ENCODE assay signal across 8 mouse cellular contexts in genomic region chr12:84996083-84996496, GRCm38 (mm10). TPM values are rescaled to one million over a fixed set of nuclear protein-coding genes. Genes with fewer than 3 reads are reported as not detected.
DNase-seq lines count a peak whose midpoint lies in the region; ATAC-seq lines count a peak whose summit lies in the region.

Gene Ylpm1 (plus strand): TSS chr12:84996321.

- no peaks in the 10 kb centered on the region for H3K36me3 ChIP-seq in intestine, embryonic 14.5 days (ENCODE audit: control insufficient read depth, insufficient read depth, low read length)

- peak; percentile 97 for ATAC-seq in intestine, embryonic 14.5 days (replicated peaks; ENCODE audit: low FRiP score, low TSS enrichment, low read depth)

- intact Hi-C loops in left cerebral cortex, postnatal 14 days (cut with DNase I) = no loop called here

- peak within 1 kb of the TSS; percentile 96 for H3K9ac ChIP-seq in intestine, embryonic 14.5 days (ENCODE audit: low read length)

- H3K27ac ChIP-seq in intestine, embryonic 14.5 days (ENCODE audit: low read depth) = peak within 1 kb of the TSS; percentile 73

- peak; percentile 93 to 95 for DNase-seq in adrenal gland, adult 18-20 months (ENCODE audit: low spot score in 2 of 2)
- DNase-seq in embryo, embryonic 11 days = peak; percentile 96
- peak; percentile 96 for DNase-seq in gastrocnemius, postnatal 25 days
- DNase-seq in intestine, embryonic 14.5 days (ENCODE audit: low spot score) = peak; percentile 93
- peak; percentile 98 to 99 for DNase-seq in left cerebral cortex, postnatal 14 days (ENCODE audit: low spot score in 2 of 2)
- DNase-seq in mesoderm, embryonic 11.5 days (ENCODE audit: low read depth, low spot score) = peak; percentile 99
- peak; percentile 94 to 95 for DNase-seq in right cerebral cortex, postnatal 36 days (ENCODE audit: low spot score in 2 of 2)
- peak; percentile 95 for DNase-seq in yolk sac, embryonic 10.5 days (ENCODE audit: low spot score)

- no peaks in the 10 kb centered on the region; the same call in 1 of the 2 replicates for H3K9me3 ChIP-seq in intestine, embryonic 14.5 days (ENCODE audit: control insufficient read depth, low read length)

- H3K27me3 ChIP-seq in intestine, embryonic 14.5 days (replicated peaks; ENCODE audit: control insufficient read depth, insufficient read depth, low read length) = no peaks in the 10 kb centered on the region

- H3K4me1 ChIP-seq in intestine, embryonic 14.5 days (replicated peaks; ENCODE audit: control insufficient read depth, insufficient read depth, low read length) = peaks cover 16% of the 10 kb centered on the region

- H3K4me2 ChIP-seq in intestine, embryonic 14.5 days (ENCODE audit: low read length) = peak within 1 kb of the TSS; percentile 70

- under 1% methylated on average over 45 of the region's 45 CpGs for WGBS in intestine, embryonic 14.5 days

- peak within 1 kb of the TSS; percentile 92 for H3K4me3 ChIP-seq in intestine, embryonic 14.5 days (ENCODE audit: low read depth, low read length)

RNA-seq across cellular contexts. Expression of gene Ylpm1, which starts in this region (rescaled TPM):
- 10 to 100 TPM; 39.4 to 46.1 TPM for total RNA-seq in adrenal gland, adult 18-20 months (2021)
- total RNA-seq in gastrocnemius, postnatal 25 days (2021) = 10 to 100 TPM; 15.8 to 16.5 TPM
- 40.0 and 40.8 TPM in 2 replicates for polyA plus RNA-seq in intestine, embryonic 14.5 days (2014; fragmentation: Nextera tagmentation; extraction: Ambion mirVana)
- 100 to 1,000 TPM; 116 to 118 TPM for total RNA-seq in left cerebral cortex, postnatal 14 days (2021)

Comparison
In these comparisons a context has a peak if more than half of its experiments do, and no peak if none do; other contexts are left out.
1. Peak in every context shown above with its lines: DNase-seq, ATAC-seq, H3K4me3 ChIP-seq and H3K27ac ChIP-seq.